Mouse (Mus musculus) lung, postnatal 0 days (tissue): ENCODE results near the gene Rnf182. TPM values are rescaled to one million over a fixed set of nuclear protein-coding genes. Genes with fewer than 3 reads are reported as not detected.

ENCODE experiments used
- ATAC-seq: fragments of 200-750 bp; cut with Nextera tagmentation; 2 replicates; pipeline ENCODE4 v1.8.0; 2017; ENCODE audit warnings: moderate library complexity
- DNase-seq: peaks from one replicate; pipeline ENCODE4 v3.0.0-alpha.2; 2016; ENCODE audit warnings: low spot score
- H3K27ac ChIP-seq: fragments of 300-500 bp; sonication (generic); 2 replicates; pipeline ENCODE4 v1.5.1; 2014; ENCODE audit warnings: antibody characterized with exemption, mild to moderate bottlenecking, low read length, mixed read lengths
- H3K27me3 ChIP-seq: fragments of 300-500 bp; sonication (generic); replicated peaks from 2 replicates; pipeline ENCODE4 v1.6.1; 2014; ENCODE audit warnings: low read length, mixed read lengths; ENCODE audit not compliant: insufficient read depth
- H3K36me3 ChIP-seq: fragments of 300-500 bp; sonication (generic); 2 replicates; pipeline ENCODE4 v1.6.1; 2014; ENCODE audit warnings: low read length, mixed read lengths; ENCODE audit not compliant: insufficient read depth
- H3K4me1 ChIP-seq: fragments of 300-500 bp; sonication (generic); 2 replicates; pipeline ENCODE4 v1.6.1; 2014; ENCODE audit warnings: antibody characterized with exemption, low read depth, low read length, mixed read lengths; ENCODE audit not compliant: insufficient read depth
- H3K4me2 ChIP-seq: fragments of 300-500 bp; sonication (generic); replicated peaks from 2 replicates; pipeline ENCODE4 v1.6.1; 2014; ENCODE audit warnings: low read depth, mild to moderate bottlenecking, low read length, moderate library complexity, mixed read lengths
- H3K4me3 ChIP-seq: fragments of 300-500 bp; sonication (generic); 2 replicates; pipeline ENCODE4 v1.5.1; 2014; ENCODE audit warnings: low read depth, low read length
- H3K9ac ChIP-seq: fragments of 300-500 bp; sonication (generic); replicated peaks from 2 replicates; pipeline ENCODE4 v1.6.1; 2014; ENCODE audit warnings: low read depth, mild to moderate bottlenecking
- H3K9me3 ChIP-seq: fragments of 300-500 bp; sonication (generic); 2 replicates; pipeline ENCODE4 v1.6.1; 2016; ENCODE audit warnings: low read length, mixed read lengths
- CTCF ChIP-seq: IDR thresholded peaks from 2 replicates; pipeline ENCODE4 v1.5.1; 2016; ENCODE audit warnings: antibody characterized with exemption, mild to moderate bottlenecking
- EP300 ChIP-seq: IDR thresholded peaks from 2 replicates; pipeline ENCODE4 v1.6.1; 2016; ENCODE audit warnings: antibody characterized with exemption, mild to moderate bottlenecking, control low read depth
- WGBS: fragments of 180-500 bp; shearing (Covaris S2); extraction: QIAGEN DNeasy Blood & Tissue Kit; methylation state at CpG from one replicate; pipeline ENCODE4 v1.1.7; 2014; 5-methylcytosine and 5-hydroxymethylcytosine counted together
- polyA plus RNA-seq: library from polyadenylated mRNA; unstranded; fragments of >200 nt; fragmentation: Nextera tagmentation; extraction: Ambion mirVana; gene quantifications from 2 replicates; pipeline ENCODE4 v1.2.1, GENCODE M21; 2015

Gene Rnf182
- polyA plus RNA-seq, 1 experiment from 2014 or later = 0.37 TPM

GRCm38 (mm10) chr13:43716514-43717036 is 101.1 kb downstream of the Rnf182 start:
- 43% methylated on average over 6 of the region's 6 CpGs for WGBS
- no peak for DNase-seq
- ATAC-seq = no peak
- H3K4me2 ChIP-seq = no peak overlapping the region
- H3K27ac ChIP-seq = no peak overlapping the region
- H3K27me3 ChIP-seq = no peaks in the 10 kb centered on the region
- H3K36me3 ChIP-seq = no peaks in the 10 kb centered on the region
- TF ChIP-seq EP300 = no peak
- TF ChIP-seq CTCF = no peak
- no peaks in the 10 kb centered on the region for H3K4me1 ChIP-seq
- no peak overlapping the region for H3K9ac ChIP-seq
- no peak overlapping the region for H3K4me3 ChIP-seq
- no peaks in the 10 kb centered on the region for H3K9me3 ChIP-seq

- no peak overlapping the region for H3K4me2 ChIP-seq
- ATAC-seq (no peak), DNase-seq (no peak)
- H3K4me3 ChIP-seq = no peak overlapping the region
- no peak overlapping the region for H3K9ac ChIP-seq
- H3K9me3 ChIP-seq = no peaks in the 10 kb centered on the region
- no peaks in the 10 kb centered on the region for H3K36me3 ChIP-seq
- no peaks in the 10 kb centered on the region for H3K27me3 ChIP-seq
- no peaks in the 10 kb centered on the region for H3K4me1 ChIP-seq
- 91% methylated on average over 7 of the region's 7 CpGs for WGBS
- no peak overlapping the region for H3K27ac ChIP-seq
- TF ChIP-seq CTCF (no peak), EP300 (no peak)
These were observed 102.7 kb downstream of the Rnf182 start for GRCm38 (mm10) chr13:43718173-43718572.

GRCm38 (mm10) chr13:43720496-43720895 is 105.0 kb downstream of the Rnf182 start:
- Histone ChIP-seq H3K27ac (no peak overlapping the region), H3K4me3 (no peak overlapping the region), H3K9me3 (no peaks in the 10 kb centered on the region), H3K9ac (no peak overlapping the region), H3K4me1 (no peaks in the 10 kb centered on the region), H3K36me3 (no peaks in the 10 kb centered on the region), H3K27me3 (no peaks in the 10 kb centered on the region), H3K4me2 (no peak overlapping the region)
- WGBS = 58% methylated on average over 8 of the region's 8 CpGs
- TF ChIP-seq EP300 = no peak
- no peak for TF ChIP-seq CTCF
- ATAC-seq = no peak
- no peak for DNase-seq

Other genes with a start within 250 kb of the Rnf182 start
- gene Nol7, start 217.3 kb upstream of the Rnf182 start, polyA plus RNA-seq = 95.7 and 98.8 TPM in 2 replicates
- 12.4 and 14.2 TPM in 2 replicates for gene Ranbp9, start 134.4 kb upstream of the Rnf182 start, polyA plus RNA-seq
- 20.0 and 21.0 TPM in 2 replicates for gene Mcur1, start 55.5 kb upstream of the Rnf182 start, polyA plus RNA-seq
- 19.0 and 30.7 TPM in 2 replicates for gene Cd83, start 169.1 kb downstream of the Rnf182 start, polyA plus RNA-seq